Mouse (Mus musculus) limb, embryonic 11.5 days (tissue): ENCODE data around the gene Timp2. TPM values are rescaled to one million over a fixed set of nuclear protein-coding genes. Genes with fewer than 3 reads are reported as not detected.

Source experiments
- ATAC-seq: fragments of 200-750 bp; cut with Nextera tagmentation; 2 replicates; pipeline ENCODE4 v1.8.0; 2017; ENCODE audit warnings: low read depth; ENCODE audit not compliant: insufficient number of reproducible peaks, low FRiP score, low TSS enrichment
- DNase-seq: peaks from one replicate; pipeline ENCODE4 v3.0.0-alpha.2; 2015; ENCODE audit warnings: low spot score
- H3K27ac ChIP-seq: fragments of 300-500 bp; sonication (generic); replicated peaks from 2 replicates; pipeline ENCODE4 v1.5.1; 2014; ENCODE audit warnings: low read depth, mild to moderate bottlenecking, low read length
- H3K27me3 ChIP-seq: fragments of 300-500 bp; sonication (generic); 2 replicates; pipeline ENCODE4 v1.6.1; 2014; ENCODE audit warnings: mild to moderate bottlenecking, low read length, mixed read lengths; ENCODE audit not compliant: control insufficient read depth, insufficient read depth
- H3K36me3 ChIP-seq: fragments of 300-500 bp; sonication (generic); 2 replicates; pipeline ENCODE4 v1.6.1; 2014; ENCODE audit warnings: mild to moderate bottlenecking, low read length, moderate library complexity, mixed read lengths; ENCODE audit not compliant: control insufficient read depth, insufficient read depth
- H3K4me1 ChIP-seq: fragments of 300-500 bp; sonication (generic); 2 replicates; pipeline ENCODE4 v1.6.1; 2014; ENCODE audit warnings: low read length, mixed read lengths; ENCODE audit not compliant: control insufficient read depth, insufficient read depth
- H3K4me2 ChIP-seq: fragments of 300-500 bp; sonication (generic); 2 replicates; pipeline ENCODE4 v1.6.1; 2014; ENCODE audit warnings: low read depth, mild to moderate bottlenecking, moderate library complexity; ENCODE audit not compliant: severe bottlenecking
- H3K4me3 ChIP-seq: fragments of 300-500 bp; sonication (generic); 2 replicates; pipeline ENCODE4 v1.5.1; 2014; ENCODE audit warnings: low read depth, low read length
- H3K9ac ChIP-seq: fragments of 300-500 bp; sonication (generic); 2 replicates; pipeline ENCODE4 v1.6.1; 2014; ENCODE audit warnings: mild to moderate bottlenecking, low read length
- H3K9me3 ChIP-seq: fragments of 300-500 bp; sonication (generic); 2 replicates; pipeline ENCODE4 v1.6.1; 2016; ENCODE audit warnings: low read length; ENCODE audit not compliant: control insufficient read depth
- WGBS: fragments of 180-500 bp; shearing (Covaris S2); extraction: QIAGEN DNeasy Blood & Tissue Kit; methylation state at CpG from one replicate; pipeline ENCODE4 v1.1.7; 2014; 5-methylcytosine and 5-hydroxymethylcytosine counted together
- polyA plus RNA-seq: library from polyadenylated mRNA; unstranded; fragments of >200 nt; fragmentation: Nextera tagmentation; extraction: Ambion mirVana; gene quantifications from 2 replicates; pipeline ENCODE4 v1.2.1, GENCODE M21; 2014

The Timp2 gene
- polyA plus RNA-seq, 1 experiment from 2014 or later, result 64.4 TPM

- no peaks in the 10 kb centered on the region for H3K27me3 ChIP-seq
- H3K9ac ChIP-seq, result no peak overlapping the region
- no peaks in the 10 kb centered on the region for H3K4me1 ChIP-seq
- H3K27ac ChIP-seq, result no peak overlapping the region
- DNase-seq (no peak), ATAC-seq (no peak)
- WGBS, result 93% methylated on average over 3 of the region's 3 CpGs
- H3K4me2 ChIP-seq, result no peak overlapping the region
- H3K9me3 ChIP-seq, result no peaks in the 10 kb centered on the region
- peaks cover 28% of the 10 kb centered on the region for H3K36me3 ChIP-seq
- no peak overlapping the region for H3K4me3 ChIP-seq
Measured at GRCm38 (mm10) chr11:118280218-118280617, 75.3 kb downstream of the Timp2 start.

GRCm38 (mm10) chr11:118276328-118276727 lies 79.2 kb downstream of the Timp2 start:
- H3K4me3 ChIP-seq, result no peak overlapping the region
- no peaks in the 10 kb centered on the region for H3K27me3 ChIP-seq

GRCm38 (mm10) chr11:118275092-118275491 lies 80.4 kb downstream of the Timp2 start:
- WGBS, result 97% methylated on average over 9 of the region's 9 CpGs
- no peak overlapping the region for H3K9ac ChIP-seq
- no peak for ATAC-seq
- H3K4me3 ChIP-seq, result no peak overlapping the region
- no peak overlapping the region for H3K27ac ChIP-seq
- H3K9me3 ChIP-seq, result no peaks in the 10 kb centered on the region
- no peaks in the 10 kb centered on the region for H3K4me1 ChIP-seq
- peaks cover 30% of the 10 kb centered on the region for H3K36me3 ChIP-seq
- no peak for DNase-seq
- H3K4me2 ChIP-seq, result no peak overlapping the region
- no peaks in the 10 kb centered on the region for H3K27me3 ChIP-seq

More at GRCm38 (mm10) chr11:118276328-118276727, 79.2 kb downstream of the Timp2 start:
- no peak overlapping the region for H3K9ac ChIP-seq
- ATAC-seq (no peak), DNase-seq (no peak)
- WGBS, result 92% methylated on average over 7 of the region's 7 CpGs
- peaks cover 27% of the 10 kb centered on the region for H3K36me3 ChIP-seq
- H3K9me3 ChIP-seq, result no peaks in the 10 kb centered on the region
- H3K27ac ChIP-seq, result no peak overlapping the region
- H3K4me1 ChIP-seq, result no peaks in the 10 kb centered on the region
- no peak overlapping the region for H3K4me2 ChIP-seq

GRCm38 (mm10) chr11:118269827-118270226 lies 85.7 kb downstream of the Timp2 start:
- DNase-seq (peak; percentile 47), ATAC-seq (no peak)
- H3K4me3 ChIP-seq, result no peak overlapping the region
- 89% methylated on average over 3 of the region's 3 CpGs for WGBS
- peaks cover 39% of the 10 kb centered on the region for H3K36me3 ChIP-seq
- no peak overlapping the region for H3K27ac ChIP-seq
- H3K9ac ChIP-seq, result no peak overlapping the region
- no peaks in the 10 kb centered on the region for H3K27me3 ChIP-seq
- no peak overlapping the region for H3K4me2 ChIP-seq
- no peaks in the 10 kb centered on the region for H3K9me3 ChIP-seq
- H3K4me1 ChIP-seq, result no peaks in the 10 kb centered on the region

GRCm38 (mm10) chr11:118266666-118267046 lies 88.9 kb downstream of the Timp2 start:
- WGBS, result 93% methylated on average over 7 of the region's 7 CpGs
- Histone ChIP-seq H3K4me2 (no peak overlapping the region), H3K4me1 (no peaks in the 10 kb centered on the region), H3K27me3 (no peaks in the 10 kb centered on the region), H3K4me3 (no peak overlapping the region), H3K36me3 (peaks cover 39% of the 10 kb centered on the region), H3K9ac (no peak overlapping the region), H3K27ac (no peak overlapping the region), H3K9me3 (no peaks in the 10 kb centered on the region)
- DNase-seq (no peak), ATAC-seq (no peak)

GRCm38 (mm10) chr11:118266044-118266665 lies 89.4 kb downstream of the Timp2 start:
- no peaks in the 10 kb centered on the region for H3K27me3 ChIP-seq
- 92% methylated on average over 10 of the region's 10 CpGs for WGBS
- DNase-seq (no peak), ATAC-seq (no peak)
- no peaks in the 10 kb centered on the region for H3K9me3 ChIP-seq
- no peak overlapping the region for H3K4me2 ChIP-seq
- H3K36me3 ChIP-seq, result peaks cover 39% of the 10 kb centered on the region
- H3K9ac ChIP-seq, result no peak overlapping the region
- H3K4me3 ChIP-seq, result no peak overlapping the region
- H3K4me1 ChIP-seq, result no peaks in the 10 kb centered on the region
- H3K27ac ChIP-seq, result no peak overlapping the region

- DNase-seq (no peak), ATAC-seq (no peak)
- Histone ChIP-seq H3K27ac (no peak overlapping the region), H3K9ac (no peak overlapping the region), H3K4me1 (no peaks in the 10 kb centered on the region), H3K36me3 (peaks cover 40% of the 10 kb centered on the region), H3K27me3 (no peaks in the 10 kb centered on the region), H3K4me2 (no peak overlapping the region), H3K9me3 (no peaks in the 10 kb centered on the region), H3K4me3 (no peak overlapping the region)
- 89% methylated on average over 11 of the region's 11 CpGs for WGBS
Measured at GRCm38 (mm10) chr11:118265621-118266020, 89.9 kb downstream of the Timp2 start.

GRCm38 (mm10) chr11:118263146-118263545 lies 92.4 kb downstream of the Timp2 start:
- DNase-seq, result no peak
- H3K27me3 ChIP-seq, result no peaks in the 10 kb centered on the region
- H3K4me3 ChIP-seq, result no peak overlapping the region
- no peak overlapping the region for H3K27ac ChIP-seq
- no peak overlapping the region for H3K4me2 ChIP-seq
- H3K9ac ChIP-seq, result no peak overlapping the region
- no peak for ATAC-seq
- no peaks in the 10 kb centered on the region for H3K9me3 ChIP-seq
- peaks cover 33% of the 10 kb centered on the region for H3K36me3 ChIP-seq
- WGBS, result 94% methylated on average over 5 of the region's 5 CpGs
- no peaks in the 10 kb centered on the region for H3K4me1 ChIP-seq

- Histone ChIP-seq H3K27ac (no peak overlapping the region), H3K9ac (no peak overlapping the region), H3K9me3 (no peaks in the 10 kb centered on the region), H3K4me1 (no peaks in the 10 kb centered on the region), H3K4me3 (no peak overlapping the region), H3K27me3 (no peaks in the 10 kb centered on the region), H3K36me3 (peaks cover 31% of the 10 kb centered on the region), H3K4me2 (no peak overlapping the region)
- DNase-seq (no peak), ATAC-seq (no peak)
- 93% methylated on average over 8 of the region's 8 CpGs for WGBS
Measured at GRCm38 (mm10) chr11:118260081-118260480, 95.5 kb downstream of the Timp2 start.
